In the genomic region with DNA sequence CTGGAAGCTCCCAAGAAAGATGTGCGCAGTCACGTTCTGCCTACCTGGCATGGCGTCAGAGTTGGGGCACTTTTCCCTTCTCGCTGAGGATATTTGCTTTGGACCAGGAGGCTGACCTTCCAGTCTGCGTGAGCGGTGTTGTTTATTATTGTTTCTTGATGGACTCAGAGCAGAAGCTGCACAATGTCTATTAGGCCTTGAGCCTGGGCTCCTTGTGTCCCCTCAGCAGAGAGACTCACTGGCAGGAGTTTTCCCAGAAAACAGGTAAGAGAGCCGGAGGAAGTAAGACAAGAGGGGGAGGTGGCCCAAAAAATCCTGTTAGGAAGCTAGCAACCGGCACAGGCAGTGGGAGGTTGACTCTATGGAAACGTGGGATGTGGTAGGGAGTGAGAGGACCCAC, we compare ENCODE assay signal across 17 mouse cellular contexts.
"Had no signal": no experiment of that assay in that cellular context is flagged by ENCODE, and none has a peak within 500 bp of the region (broad histone marks: within the 10 kb centered on the region; RNA-seq: fewer than 3 reads in every experiment).

No protein-coding gene starts in this region.

- H3K27me3 ChIP-seq: neural tube, embryonic 12.5 days; neural tube, embryonic 13.5 days; neural tube, embryonic 15.5 days; stomach, embryonic 15.5 days had no signal

- H3K36me3 ChIP-seq: neural tube, embryonic 12.5 days; neural tube, embryonic 13.5 days; neural tube, embryonic 15.5 days; stomach, embryonic 15.5 days had no signal

- H3K4me3 ChIP-seq: neural tube, embryonic 12.5 days; neural tube, embryonic 13.5 days; neural tube, embryonic 15.5 days; stomach, embryonic 15.5 days had no signal

- H3K4me2 ChIP-seq: neural tube, embryonic 12.5 days; neural tube, embryonic 13.5 days; neural tube, embryonic 15.5 days; stomach, embryonic 15.5 days had no signal

- H3K9ac ChIP-seq: neural tube, embryonic 12.5 days; neural tube, embryonic 13.5 days; neural tube, embryonic 15.5 days; stomach, embryonic 15.5 days had no signal

- H3K9me3 ChIP-seq: neural tube, embryonic 12.5 days; neural tube, embryonic 13.5 days; neural tube, embryonic 15.5 days; stomach, embryonic 15.5 days had no signal

- DNase-seq: retina, postnatal 1 day; right cerebral cortex, adult 18-20 months; right cerebral cortex, postnatal 14 days; right cerebral cortex, postnatal 25 days; right cerebral cortex, postnatal 4 days; spleen, adult 18-20 months; thymus, adult 18-20 months; thymus, adult 2 months; thymus, postnatal 14 days; thymus, postnatal 25 days; thymus, postnatal 36 days; thymus, postnatal 4 days had no signal

- H3K27ac ChIP-seq: neural tube, embryonic 12.5 days; neural tube, embryonic 13.5 days; neural tube, embryonic 15.5 days; stomach, embryonic 15.5 days; stomach, postnatal 0 days had no signal

- H3K4me1 ChIP-seq: neural tube, embryonic 12.5 days; neural tube, embryonic 13.5 days; neural tube, embryonic 15.5 days; stomach, embryonic 15.5 days had no signal
